ENCODE assay signal across 8 mouse cellular contexts in genomic region chr14:75844111-75844695, GRCm38 (mm10). TPM values are rescaled to one million over a fixed set of nuclear protein-coding genes. Genes with fewer than 3 reads are reported as not detected.
DNase-seq lines count a peak whose midpoint lies in the region; ATAC-seq and TF ChIP-seq lines count a peak whose summit lies in the region.

No protein-coding gene starts in this region.

- peak overlapping the region; percentile 76 for H3K4me2 ChIP-seq in limb, embryonic 14.5 days (replicated peaks; ENCODE audit: low read depth, low read length, severe bottlenecking)
- H3K4me2 ChIP-seq in neural tube, embryonic 13.5 days = peak overlapping the region; percentile 74

- peak overlapping the region; percentile 98 for H3K27ac ChIP-seq in limb, embryonic 14.5 days (replicated peaks; ENCODE audit: low read depth, low read length)
- peak overlapping the region; percentile 99 for H3K27ac ChIP-seq in neural tube, embryonic 13.5 days (replicated peaks)

- H3K9me3 ChIP-seq in erythroblast, embryonic 14.5 days (ENCODE audit: control insufficient read depth, low read length) = no peaks in the 10 kb centered on the region
- H3K9me3 ChIP-seq in limb, embryonic 14.5 days (ENCODE audit: control insufficient read depth, low read length) = no peaks in the 10 kb centered on the region
- no peaks in the 10 kb centered on the region for H3K9me3 ChIP-seq in neural tube, embryonic 13.5 days

- TF ChIP-seq POLR2A in lung, adult 2 months (IDR thresholded peaks at IDR 0.05; ENCODE audit: borderline replicate concordance, extremely low read depth, low read depth, low read length) = no peak
- TF ChIP-seq POLR2A in limb, embryonic 14.5 days (IDR thresholded peaks at IDR 0.05; ENCODE audit: borderline replicate concordance, extremely low read depth, insufficient read depth, insufficient read length) = no peak

- peak overlapping the region; percentile 97 for H3K9ac ChIP-seq in limb, embryonic 14.5 days (ENCODE audit: low read depth, low read length, severe bottlenecking)
- H3K9ac ChIP-seq in neural tube, embryonic 13.5 days = peak overlapping the region; percentile 96

- TF ChIP-seq CTCF in lung, adult 2 months (IDR thresholded peaks at IDR 0.05; ENCODE audit: insufficient read depth, low read length) = no peak

- peaks cover 37% of the 10 kb centered on the region for H3K36me3 ChIP-seq in erythroblast, embryonic 14.5 days (ENCODE audit: control insufficient read depth)
- peaks cover 28% of the 10 kb centered on the region for H3K36me3 ChIP-seq in limb, embryonic 14.5 days (ENCODE audit: control insufficient read depth, insufficient read depth, low read length)
- peaks cover 27% of the 10 kb centered on the region for H3K36me3 ChIP-seq in neural tube, embryonic 13.5 days

- H3K27me3 ChIP-seq in erythroblast, embryonic 14.5 days (ENCODE audit: control insufficient read depth) = no peaks in the 10 kb centered on the region
- no peaks in the 10 kb centered on the region for H3K27me3 ChIP-seq in limb, embryonic 14.5 days (ENCODE audit: control insufficient read depth, insufficient read depth, low read length)
- no peaks in the 10 kb centered on the region for H3K27me3 ChIP-seq in neural tube, embryonic 13.5 days

- whole genome bisulfite sequencing in lung, adult 2 months = 3% methylated on average over 14 of the region's 14 CpGs
- 6% methylated on average over 14 of the region's 14 CpGs for WGBS in limb, embryonic 14.5 days
- WGBS in neural tube, embryonic 13.5 days = 7% methylated on average over 14 of the region's 14 CpGs

- H3K4me1 ChIP-seq in lung, adult 2 months (ENCODE audit: control insufficient read depth, insufficient read depth, low read length) = 0 out of 2 replicates have a peak, but pooled peaks cover 2% of the 10 kb centered on the region
- H3K4me1 ChIP-seq in erythroblast, embryonic 14.5 days (ENCODE audit: control insufficient read depth) = peaks cover 51% of the 10 kb centered on the region
- 0 out of 2 replicates have a peak, but pooled peaks cover 4% of the 10 kb centered on the region for H3K4me1 ChIP-seq in limb, embryonic 14.5 days (ENCODE audit: control insufficient read depth, insufficient read depth, low read length)
- H3K4me1 ChIP-seq in neural tube, embryonic 13.5 days (replicated peaks) = peaks cover 40% of the 10 kb centered on the region

- H3K4me3 ChIP-seq in lung, adult 2 months (replicated peaks; ENCODE audit: extremely low read depth, low read depth, low read length) = peak overlapping the region; percentile 75
- H3K4me3 ChIP-seq in erythroblast, embryonic 14.5 days (replicated peaks) = peak overlapping the region; percentile 88
- H3K4me3 ChIP-seq in limb, embryonic 14.5 days (replicated peaks; ENCODE audit: low read length) = peak overlapping the region; percentile 86
- peak overlapping the region; percentile 73 for H3K4me3 ChIP-seq in neural tube, embryonic 13.5 days

- no peak for DNase-seq in lung, adult 2 months
- DNase-seq in lung, postnatal 14 days = no peak
- no peak for DNase-seq in limb, embryonic 14.5 days (ENCODE audit: low spot score)
- no peak for DNase-seq in thymus, postnatal 36 days
- DNase-seq in cerebellum, postnatal 4 days (ENCODE audit: low spot score in 2 of 2) = no peak
- no peak for DNase-seq in frontal cortex, postnatal 36 days (ENCODE audit: low spot score in 2 of 2)

- no peak for ATAC-seq in limb, embryonic 14.5 days (ENCODE audit: low FRiP score, low read depth)
- ATAC-seq in neural tube, embryonic 13.5 days (ENCODE audit: low read depth) = no peak

RNA-seq across cellular contexts. Expression of gene Tpt1, which starts 0.7 kb away (rescaled TPM):
- polyA plus RNA-seq in lung, adult 2 months (2012; rRNA removed) = 1,159 and 1,652 TPM in 2 replicates
- 472 and 499 TPM in 2 replicates for polyA plus RNA-seq in erythroblast, embryonic 14.5 days (2012)
- polyA plus RNA-seq in limb, embryonic 14.5 days (2012; rRNA removed) = 2,516 and 2,539 TPM in 2 replicates
- 1,237 and 1,305 TPM in 2 replicates for polyA plus RNA-seq in limb, embryonic 14.5 days (2014; fragmentation: Nextera tagmentation; extraction: Ambion mirVana)
- 917 and 951 TPM in 2 replicates for polyA plus RNA-seq in neural tube, embryonic 13.5 days (2015; fragmentation: Nextera tagmentation; extraction: Ambion mirVana)

RNA-seq across cellular contexts. Expression of gene Slc25a30, which starts 57.4 kb away (rescaled TPM):
- polyA plus RNA-seq in lung, adult 2 months (2012; rRNA removed) = 5.0 and 7.7 TPM in 2 replicates
- 0.73 and 0.87 TPM in 2 replicates for polyA plus RNA-seq in erythroblast, embryonic 14.5 days (2012)
- 6.2 and 8.2 TPM in 2 replicates for polyA plus RNA-seq in limb, embryonic 14.5 days (2012; rRNA removed)
- polyA plus RNA-seq in limb, embryonic 14.5 days (2014; fragmentation: Nextera tagmentation; extraction: Ambion mirVana) = 3.5 and 4.6 TPM in 2 replicates
- polyA plus RNA-seq in neural tube, embryonic 13.5 days (2015; fragmentation: Nextera tagmentation; extraction: Ambion mirVana) = 8.5 and 10.2 TPM in 2 replicates
